Mouse (Mus musculus) CH12F3 (cell line): Measurements from ENCODE around the gene Ptpre.

Experiments
- in situ Hi-C: fragments of 300-500 bp; cut with MboI; formaldehyde crosslinking; loops from 2 replicates; pipeline ENCODE4 v1.14.3; 2020; ENCODE audit warnings: low sequenced_read_pairs

Gene Ptpre

GRCm38 (mm10) chr7:135715642-135716444 lies 178.6 kb downstream of the Ptpre start, which contains the start of gene Mki67:
Mki67 (minus strand) TSS chr7:135716361.
- in situ Hi-C loops = no loop called here

- in situ Hi-C loops = no loop called here
Observed at GRCm38 (mm10) chr7:135716445-135716877, 179.2 kb downstream of the Ptpre start.

- in situ Hi-C loops = no loop called here
Observed at GRCm38 (mm10) chr7:135716968-135717557, 179.8 kb downstream of the Ptpre start.

GRCm38 (mm10) chr7:135721436-135721992 lies 184.2 kb downstream of the Ptpre start:
- in situ Hi-C loops = no loop called here

GRCm38 (mm10) chr7:135722011-135722838 lies 184.9 kb downstream of the Ptpre start:
- in situ Hi-C loops = no loop called here

GRCm38 (mm10) chr7:135723672-135724341 lies 186.5 kb downstream of the Ptpre start:
- in situ Hi-C loops = no loop called here

- in situ Hi-C loops = no loop called here
Observed at GRCm38 (mm10) chr7:135726707-135727106, 189.4 kb downstream of the Ptpre start.

GRCm38 (mm10) chr7:135728038-135728437 lies 190.8 kb downstream of the Ptpre start:
- in situ Hi-C loops = no loop called here

- in situ Hi-C loops = no loop called here
Observed at GRCm38 (mm10) chr7:135734379-135734778, 197.1 kb downstream of the Ptpre start.

GRCm38 (mm10) chr7:135734911-135735646 lies 197.8 kb downstream of the Ptpre start:
- in situ Hi-C loops = no loop called here
